Mouse (Mus musculus) heart, adult 10 weeks (tissue): ENCODE data around the gene Car3. TPM values are rescaled to one million over a fixed set of nuclear protein-coding genes. Genes with fewer than 3 reads are reported as not detected.

Experiments used
- polyA plus RNA-seq: library from polyadenylated mRNA; stranded (reverse); fragments of 350-450 nt; fragmentation: Illumina TruSeq; extraction: RNeasy Lipid Tissue Mini Kit (QIAGEN cat#74804); gene quantifications from one replicate; pipeline ENCODE4 v1.2.3, GENCODE M21; 2014; ENCODE audit warnings: low read depth, low replicate concordance

Car3 gene
- 70.9 TPM for polyA plus RNA-seq

GRCm38 (mm10) chr3:14863022-14863711, at the start of gene Car3:
Gene Car3 (plus strand): TSS chr3:14863512.

GRCm38 (mm10) chr3:14886102-14887098, 23.1 kb downstream of the Car3 start, which contains the start of gene Car2:
Gene Car2 (plus strand): TSS chr3:14886273.

Other genes with a start within 250 kb of the Car3 start
- 1.4 TPM for gene Car13, start 221.8 kb upstream of the Car3 start, polyA plus RNA-seq
- gene Car1, start 55.1 kb upstream of the Car3 start, polyA plus RNA-seq: not detected
- gene Car2, start 22.8 kb downstream of the Car3 start, polyA plus RNA-seq: 8.3 TPM